Mouse (Mus musculus) cerebellum, postnatal 10 days (tissue): ENCODE measurements at regions not wholly inside any gene's neighbourhood (a gene's known extent, or its start where the extent isn't known, plus 50 kb on each side); places are given as distances from the start of the nearest gene placed in this dataset.

Experiments used
- DNase-seq, 2 experiments: peaks; one replicate each; pipeline ENCODE4 v3.0.0; 2021; ENCODE audit warnings: mixed read lengths in 2 of 2

DNA sequence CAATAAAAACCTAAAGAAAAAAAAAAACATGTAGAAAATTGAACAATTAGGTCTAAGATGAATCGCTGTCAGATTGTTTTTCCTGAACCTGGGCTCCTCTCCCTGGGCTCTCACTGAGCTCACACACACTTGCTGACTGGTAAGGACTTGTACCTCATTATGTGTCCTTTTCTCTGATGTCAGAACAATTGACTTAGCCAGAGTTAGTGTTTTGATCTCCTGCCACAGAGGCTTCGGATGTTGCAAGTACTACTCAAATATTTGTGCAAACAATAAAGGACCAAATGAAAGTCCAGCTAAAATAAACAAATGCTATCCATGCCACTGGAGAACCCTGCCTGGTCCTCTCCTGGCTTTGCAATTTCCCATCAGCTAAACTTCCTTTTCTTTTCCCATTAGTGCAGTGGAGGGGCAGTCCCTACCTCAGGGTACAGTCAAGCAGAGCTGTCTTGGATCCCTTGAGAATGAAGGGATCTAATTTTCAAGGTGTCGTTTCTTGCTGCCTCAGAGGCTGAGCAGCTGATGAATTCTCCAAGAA lies 399.6 kb downstream of the Nbas start:
- DNase-seq = no peak

DNA sequence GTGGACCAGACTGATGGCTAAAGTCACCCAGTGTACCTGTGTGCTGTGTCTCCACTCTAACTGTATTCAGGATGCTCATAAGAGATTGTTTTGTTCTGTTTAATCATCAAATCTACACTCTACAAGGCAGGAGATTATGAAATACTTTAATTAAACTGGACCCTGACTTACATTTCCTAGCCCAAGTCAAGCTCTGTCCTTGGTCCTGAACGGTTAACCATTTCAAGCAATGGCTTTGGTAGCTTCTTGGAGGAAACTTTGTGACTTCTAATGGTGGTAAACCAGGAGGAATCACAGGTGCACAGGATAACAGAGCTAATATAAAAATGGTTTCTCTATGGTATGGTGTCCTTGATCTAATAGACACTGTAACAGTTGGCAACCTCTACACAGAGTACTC lies 370.4 kb downstream of the Nbas start:
- no peak for DNase-seq
